Mouse (Mus musculus) liver, embryonic 16.5 days (tissue): ENCODE results near the gene Prpf6. TPM values are rescaled to one million over a fixed set of nuclear protein-coding genes. Genes with fewer than 3 reads are reported as not detected.

Experiments
- ATAC-seq: fragments of 200-750 bp; cut with Nextera tagmentation; 2 replicates; pipeline ENCODE4 v1.8.0; 2017; ENCODE audit warnings: low read depth, mild to moderate bottlenecking, moderate number of reproducible peaks, moderate library complexity
- H3K27ac ChIP-seq: fragments of 300-500 bp; sonication (generic); 2 replicates; pipeline ENCODE4 v1.5.1; 2014; ENCODE audit warnings: mild to moderate bottlenecking, low read length
- H3K27me3 ChIP-seq: fragments of 300-500 bp; sonication (generic); 2 replicates; pipeline ENCODE4 v1.6.1; 2014; ENCODE audit warnings: low read depth, low read length, mixed read lengths; ENCODE audit not compliant: control insufficient read depth, insufficient read depth
- H3K36me3 ChIP-seq: fragments of 300-500 bp; sonication (generic); 2 replicates; pipeline ENCODE4 v1.6.1; 2014; ENCODE audit warnings: mild to moderate bottlenecking; ENCODE audit not compliant: control insufficient read depth, insufficient read depth
- H3K4me1 ChIP-seq: fragments of 300-500 bp; sonication (generic); 2 replicates; pipeline ENCODE4 v1.6.1; 2014; ENCODE audit warnings: low read depth, low read length, mixed read lengths; ENCODE audit not compliant: control insufficient read depth
- H3K4me2 ChIP-seq: fragments of 300-500 bp; sonication (generic); 2 replicates; pipeline ENCODE4 v1.6.1; 2014; ENCODE audit warnings: low read depth, low read length, mixed read lengths
- H3K4me3 ChIP-seq: fragments of 300-500 bp; sonication (generic); 2 replicates; pipeline ENCODE4 v1.5.1; 2014; ENCODE audit warnings: low read depth, mild to moderate bottlenecking, low read length
- H3K9ac ChIP-seq: fragments of 300-500 bp; sonication (generic); 2 replicates; pipeline ENCODE4 v1.6.1; 2014; ENCODE audit warnings: low read depth, low read length
- H3K9me3 ChIP-seq: fragments of 300-500 bp; sonication (generic); replicated peaks from 2 replicates; pipeline ENCODE4 v1.6.1; 2016; ENCODE audit warnings: low read length; ENCODE audit not compliant: control insufficient read depth
- WGBS: fragments of 180-500 bp; shearing (Covaris S2); extraction: QIAGEN DNeasy Blood & Tissue Kit; methylation state at CpG from one replicate; pipeline ENCODE4 v1.1.7; 2014; ENCODE audit not compliant: insufficient replicate concordance; 5-methylcytosine and 5-hydroxymethylcytosine counted together
- polyA plus RNA-seq: library from polyadenylated mRNA; unstranded; fragments of >200 nt; fragmentation: Nextera tagmentation; extraction: Ambion mirVana; gene quantifications from 2 replicates; pipeline ENCODE4 v1.2.1, GENCODE M21; 2015

The Prpf6 gene
- polyA plus RNA-seq, 1 experiment from 2014 or later, result 24.2 TPM

DNA sequence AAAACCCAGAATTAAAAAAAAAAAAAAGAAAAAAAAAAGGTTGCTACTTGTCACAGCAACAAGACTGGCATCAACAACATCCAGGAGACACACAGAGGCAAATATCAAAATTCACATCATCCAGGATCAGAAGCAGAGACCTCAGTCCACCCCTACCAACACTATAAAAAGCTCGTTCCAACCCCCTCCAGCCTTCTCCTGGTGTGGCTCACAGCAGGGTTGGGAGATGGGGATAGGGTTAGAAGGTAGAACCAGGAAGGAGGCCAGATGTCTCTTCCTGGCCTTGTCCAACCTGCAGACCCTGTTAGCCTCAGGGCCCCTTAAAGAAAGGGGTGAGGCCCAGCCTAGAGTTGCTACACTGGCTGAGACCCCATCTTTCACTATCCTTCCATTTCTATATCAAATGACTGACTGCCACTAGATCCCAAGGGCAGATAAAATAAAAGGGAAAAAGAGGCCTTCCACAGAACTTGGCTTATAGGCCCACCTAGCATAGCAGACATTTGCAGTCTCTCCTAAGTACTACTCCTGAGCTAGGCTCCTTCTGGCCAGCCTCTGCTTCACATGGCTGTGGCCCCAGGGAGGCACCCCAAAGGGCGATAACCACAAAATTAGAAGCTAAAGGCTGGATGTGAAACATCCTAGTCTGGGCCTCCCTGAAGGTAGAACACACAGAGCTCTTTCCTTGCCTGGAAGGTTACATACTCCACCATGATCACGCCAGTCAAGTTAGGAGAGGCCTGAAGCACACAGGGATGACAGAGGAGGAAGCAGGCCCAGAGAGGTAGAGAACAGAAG, 8.0 kb upstream of the Prpf6 start:
- WGBS, result 60% methylated on average over 3 of the region's 3 CpGs

GRCm38 (mm10) chr2:181584411-181584942, 7.2 kb upstream of the Prpf6 start, which contains the start of gene Uckl1:
Gene Uckl1, minus strand, starts transcription at chr2:181584892.
- Histone ChIP-seq H3K27ac (no peak within 1 kb of the TSS), H3K4me3 (no peak within 1 kb of the TSS), H3K27me3 (no peaks in the 10 kb centered on the region), H3K4me1 (peaks cover 22% of the 10 kb centered on the region), H3K36me3 (peaks cover 11% of the 10 kb centered on the region), H3K4me2 (no peak within 1 kb of the TSS), H3K9me3 (no peaks in the 10 kb centered on the region), H3K9ac (no peak within 1 kb of the TSS)
- 76% methylated on average over 4 of the region's 4 CpGs for WGBS
- ATAC-seq, result no peak

More for the DNA sequence above, 8.0 kb upstream of the Prpf6 start:
- no peaks in the 10 kb centered on the region for H3K27me3 ChIP-seq
- no peak overlapping the region for H3K27ac ChIP-seq
- no peak for ATAC-seq
- H3K9ac ChIP-seq, result no peak overlapping the region
- H3K4me3 ChIP-seq, result no peak overlapping the region
- no peak overlapping the region for H3K4me2 ChIP-seq
- peaks cover 7% of the 10 kb centered on the region for H3K36me3 ChIP-seq
- H3K4me1 ChIP-seq, result peaks cover 30% of the 10 kb centered on the region
- no peaks in the 10 kb centered on the region for H3K9me3 ChIP-seq

DNA sequence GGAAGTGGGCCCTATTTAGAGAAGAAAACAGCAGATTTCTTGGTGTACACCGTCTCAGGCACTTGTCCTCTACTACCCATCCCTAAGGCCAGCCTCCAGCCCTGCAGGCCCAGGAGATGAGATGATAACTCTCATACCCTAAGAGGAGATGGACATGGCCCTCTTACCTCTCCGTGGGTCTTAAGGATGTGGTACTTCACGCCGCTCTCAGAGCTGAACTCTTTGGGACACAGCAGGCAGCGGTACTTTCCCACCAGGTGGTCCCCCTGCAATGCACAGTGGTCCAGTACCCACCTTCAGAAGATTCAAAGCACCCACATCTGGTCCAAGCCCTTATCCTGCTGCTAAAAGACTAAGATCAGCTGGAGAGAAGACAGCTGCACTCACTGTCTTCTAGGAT, 6.2 kb upstream of the Prpf6 start:
- no peaks in the 10 kb centered on the region for H3K27me3 ChIP-seq
- no peak overlapping the region for H3K4me2 ChIP-seq
- H3K36me3 ChIP-seq, result peaks cover 12% of the 10 kb centered on the region
- no peak overlapping the region for H3K4me3 ChIP-seq
- H3K27ac ChIP-seq, result no peak overlapping the region
- peaks cover 16% of the 10 kb centered on the region for H3K4me1 ChIP-seq
- ATAC-seq, result no peak
- 75% methylated on average over 5 of the region's 5 CpGs for WGBS
- H3K9ac ChIP-seq, result no peak overlapping the region
- H3K9me3 ChIP-seq, result no peaks in the 10 kb centered on the region

GRCm38 (mm10) chr2:181586124-181586523, 5.5 kb upstream of the Prpf6 start:
- H3K27ac ChIP-seq, result no peak overlapping the region
- no peak for ATAC-seq
- H3K4me2 ChIP-seq, result no peak overlapping the region
- WGBS, result 73% methylated on average over 3 of the region's 3 CpGs
- no peaks in the 10 kb centered on the region for H3K27me3 ChIP-seq
- peaks cover 12% of the 10 kb centered on the region for H3K36me3 ChIP-seq
- H3K9ac ChIP-seq, result no peak overlapping the region
- peaks cover 19% of the 10 kb centered on the region for H3K4me1 ChIP-seq
- H3K4me3 ChIP-seq, result no peak overlapping the region
- H3K9me3 ChIP-seq, result no peaks in the 10 kb centered on the region

DNA sequence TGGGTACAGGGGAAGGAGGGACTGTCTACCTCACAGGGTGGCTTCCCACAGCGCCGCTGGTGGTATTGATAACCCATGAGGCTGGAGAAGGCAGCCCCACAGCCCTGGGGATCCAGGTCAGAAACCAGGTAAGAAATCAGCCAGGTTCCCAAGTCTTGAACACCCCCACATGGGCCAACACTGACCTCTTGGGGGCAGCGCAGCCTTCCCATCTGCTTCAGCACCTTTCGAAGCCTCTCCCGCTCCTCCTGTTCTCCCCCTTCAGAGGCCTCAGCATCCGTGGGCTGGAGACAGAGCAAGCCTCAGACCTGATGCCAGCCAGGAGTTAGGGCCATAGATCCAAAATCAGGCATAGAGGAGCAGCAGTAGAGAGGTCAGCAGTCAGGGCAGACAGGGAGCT, 3.9 kb upstream of the Prpf6 start:
- no peak overlapping the region for H3K4me3 ChIP-seq
- H3K9me3 ChIP-seq, result no peaks in the 10 kb centered on the region
- no peak overlapping the region for H3K4me2 ChIP-seq
- H3K27ac ChIP-seq, result no peak overlapping the region
- no peaks in the 10 kb centered on the region for H3K27me3 ChIP-seq
- peaks cover 28% of the 10 kb centered on the region for H3K4me1 ChIP-seq
- H3K9ac ChIP-seq, result no peak overlapping the region
- no peak for ATAC-seq
- WGBS, result 74% methylated on average over 6 of the region's 6 CpGs
- H3K36me3 ChIP-seq, result peaks cover 12% of the 10 kb centered on the region

DNA sequence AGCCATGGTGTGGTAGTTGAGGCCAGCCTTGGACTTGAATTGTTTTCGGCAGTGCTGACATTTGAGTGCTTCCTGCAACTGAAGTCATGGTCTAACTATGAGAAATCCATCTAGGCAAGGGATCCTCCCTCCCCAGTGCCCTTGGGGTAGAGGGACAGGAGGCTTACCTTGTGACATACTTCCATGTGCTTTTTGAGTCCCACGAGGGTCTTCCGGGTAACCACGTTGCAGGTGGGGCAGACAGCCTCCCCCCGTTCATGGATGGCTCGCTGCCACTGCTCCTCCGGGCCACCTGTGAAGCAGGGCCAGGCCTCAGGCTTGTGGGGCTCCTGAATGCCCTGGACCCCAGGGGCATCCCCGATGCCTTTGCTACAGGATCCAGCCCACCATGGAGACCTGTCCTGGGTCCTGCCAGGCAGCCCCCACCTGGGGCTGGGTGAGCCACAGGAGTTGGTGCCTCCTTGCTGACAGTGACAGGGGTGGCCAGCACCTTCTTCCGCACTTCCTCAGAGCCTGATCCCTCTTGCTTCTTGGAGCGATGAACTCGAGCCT, 3.4 kb upstream of the Prpf6 start:
- Histone ChIP-seq H3K4me2 (no peak overlapping the region), H3K9ac (no peak overlapping the region), H3K27me3 (no peaks in the 10 kb centered on the region), H3K27ac (no peak overlapping the region), H3K36me3 (peaks cover 12% of the 10 kb centered on the region), H3K4me1 (peaks cover 30% of the 10 kb centered on the region), H3K4me3 (no peak overlapping the region), H3K9me3 (no peaks in the 10 kb centered on the region)
- 78% methylated on average over 11 of the region's 11 CpGs for WGBS
- no peak for ATAC-seq

DNA sequence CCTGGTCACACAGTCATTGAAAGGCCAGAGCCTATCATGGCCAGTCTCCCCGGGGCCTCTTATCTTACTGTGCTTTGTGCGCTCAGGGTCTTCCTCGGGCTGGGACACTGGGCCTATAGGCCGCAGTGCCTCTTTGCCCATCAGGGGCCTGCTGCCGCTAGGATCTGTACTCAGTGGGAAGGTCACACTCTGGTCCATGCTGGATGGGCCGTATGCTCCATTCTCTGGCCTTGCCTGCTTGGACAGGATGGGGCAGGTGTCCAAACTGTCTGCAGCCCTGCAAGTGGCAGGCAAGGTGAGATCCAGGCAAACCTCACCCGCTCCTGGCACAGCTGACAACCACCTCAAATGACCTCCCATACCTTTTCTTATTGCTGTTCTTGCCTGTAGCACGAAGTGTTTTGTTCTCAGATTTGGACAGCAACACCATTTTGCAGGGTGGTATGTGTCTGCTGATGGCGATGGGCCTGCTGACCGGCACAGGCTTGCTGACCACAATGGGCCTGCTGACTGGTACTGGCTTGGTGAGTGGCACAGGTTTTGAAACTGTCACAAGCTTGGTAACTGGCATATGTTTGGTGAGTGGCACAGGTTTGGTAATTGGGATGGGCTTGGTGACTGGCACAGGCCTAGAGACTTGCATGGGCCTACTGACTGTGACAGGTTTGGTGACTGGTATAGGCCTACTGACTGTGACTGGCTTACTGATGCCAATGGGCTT, 2.5 kb upstream of the Prpf6 start:
- Histone ChIP-seq H3K4me1 (peaks cover 30% of the 10 kb centered on the region), H3K9me3 (no peaks in the 10 kb centered on the region), H3K4me2 (no peak overlapping the region), H3K9ac (no peak overlapping the region), H3K4me3 (no peak overlapping the region), H3K27ac (no peak overlapping the region), H3K36me3 (peaks cover 12% of the 10 kb centered on the region), H3K27me3 (no peaks in the 10 kb centered on the region)
- ATAC-seq, result no peak
- WGBS, result 71% methylated on average over 10 of the region's 10 CpGs

- WGBS, result 80% methylated on average over 9 of the region's 9 CpGs
- Histone ChIP-seq H3K36me3 (peaks cover 12% of the 10 kb centered on the region), H3K4me3 (no peak overlapping the region), H3K27ac (no peak overlapping the region), H3K9ac (no peak overlapping the region), H3K9me3 (no peaks in the 10 kb centered on the region), H3K4me2 (no peak overlapping the region), H3K4me1 (peaks cover 30% of the 10 kb centered on the region), H3K27me3 (no peaks in the 10 kb centered on the region)
- no peak for ATAC-seq
Observed at GRCm38 (mm10) chr2:181589732-181590105, 1.9 kb upstream of the Prpf6 start.

DNA sequence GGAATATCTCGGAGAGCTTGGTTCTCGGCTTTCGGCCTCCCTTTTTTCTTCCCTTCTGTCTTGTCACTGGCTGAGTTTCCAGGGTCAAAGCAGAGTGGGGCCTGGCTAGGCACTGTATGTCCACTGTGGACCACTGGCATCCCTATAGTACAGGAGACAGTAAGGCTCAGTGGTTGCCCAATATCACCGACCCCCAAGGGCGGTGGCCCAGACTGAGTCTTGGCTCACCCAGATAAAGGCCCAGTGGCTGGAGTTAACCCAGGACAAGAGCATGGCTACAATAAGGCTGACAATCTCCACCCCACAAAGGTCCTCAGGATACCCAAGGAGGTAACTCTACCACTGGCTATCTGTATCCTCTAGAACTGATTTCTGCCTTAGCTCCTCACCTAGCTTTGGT, 1.2 kb upstream of the Prpf6 start:
- WGBS, result 71% methylated on average over 5 of the region's 5 CpGs
- Histone ChIP-seq H3K36me3 (peaks cover 12% of the 10 kb centered on the region), H3K4me2 (no peak overlapping the region), H3K9ac (no peak overlapping the region), H3K4me1 (peaks cover 30% of the 10 kb centered on the region), H3K27ac (no peak overlapping the region), H3K27me3 (no peaks in the 10 kb centered on the region), H3K4me3 (no peak overlapping the region), H3K9me3 (no peaks in the 10 kb centered on the region)
- no peak for ATAC-seq
